Mouse (Mus musculus): Measurements from ENCODE around the gene Tmprss3. TPM values are rescaled to one million over a fixed set of nuclear protein-coding genes. Genes with fewer than 3 reads are reported as not detected.

Tmprss3 gene
- polyA plus RNA-seq, 1 experiment from 2014 or later, result 0.11 TPM

DNA sequence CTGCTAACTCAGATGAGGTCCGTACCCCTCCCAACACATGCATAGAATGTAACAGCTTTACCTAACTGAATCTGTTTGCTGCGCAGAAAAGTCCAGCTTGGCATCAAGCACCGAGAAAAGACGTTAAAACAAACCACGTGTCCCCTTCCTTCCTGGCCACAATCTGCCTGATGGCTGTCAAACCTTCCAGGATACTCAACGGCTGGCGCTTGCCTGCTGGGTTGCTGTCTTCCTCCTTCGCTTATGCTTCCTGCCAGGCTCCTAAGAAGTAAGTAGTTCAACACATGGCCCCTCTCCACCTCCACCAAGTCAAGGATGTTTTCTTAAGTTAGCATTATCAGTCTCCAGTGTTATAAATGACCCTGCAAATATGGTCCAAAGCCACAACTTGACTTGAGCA lies 45.0 kb downstream of the Tmprss3 start:
- H3K27me3 ChIP-seq (ENCODE audit: control insufficient read depth, insufficient read depth, low read length), result no peaks in the 10 kb centered on the region
- DNase-seq (ENCODE audit: low spot score) (no peak), ATAC-seq (ENCODE audit: low FRiP score) (no peak)
- no peaks in the 10 kb centered on the region for H3K4me1 ChIP-seq (replicated peaks; ENCODE audit: control insufficient read depth, insufficient read depth, low read length)
- H3K4me3 ChIP-seq (replicated peaks; ENCODE audit: low read length), result no peak overlapping the region
- WGBS, result 86% methylated on average over 8 of the region's 8 CpGs
- no peak overlapping the region for H3K27ac ChIP-seq
- no peak overlapping the region for H3K9ac ChIP-seq
- H3K4me2 ChIP-seq (replicated peaks), result no peak overlapping the region
- 0 out of 2 replicates have a peak, but pooled peaks cover 4% of the 10 kb centered on the region for H3K9me3 ChIP-seq (ENCODE audit: control insufficient read depth, low read length)
- no peaks in the 10 kb centered on the region for H3K36me3 ChIP-seq (replicated peaks; ENCODE audit: control insufficient read depth, insufficient read depth)

DNA sequence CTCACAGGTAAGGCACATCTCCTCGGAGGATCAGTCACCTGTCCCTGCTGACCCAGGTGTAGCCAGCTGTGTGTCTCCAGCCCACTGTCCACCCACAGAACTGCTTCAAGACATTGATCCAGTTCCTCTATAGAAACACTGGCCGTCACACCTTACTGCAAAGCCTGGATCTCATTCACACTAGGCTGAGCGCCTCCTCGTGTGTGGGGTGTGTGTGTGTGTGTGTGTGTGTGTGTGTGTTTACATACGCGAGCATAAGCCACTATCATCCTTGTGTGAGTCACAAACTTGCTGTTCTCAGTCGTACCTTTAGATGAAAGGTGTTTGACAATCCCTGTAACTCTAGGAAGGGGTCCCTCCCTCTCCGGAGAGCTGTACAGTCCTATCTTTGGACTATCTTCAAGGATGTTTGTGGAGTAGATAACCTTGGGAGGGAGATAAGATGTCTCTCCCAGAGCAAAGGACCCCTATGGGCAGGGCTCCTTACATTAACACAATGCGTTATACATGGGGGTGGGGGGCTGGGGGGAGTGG lies 45.7 kb downstream of the Tmprss3 start:
- ATAC-seq (ENCODE audit: low FRiP score) (no peak), DNase-seq (ENCODE audit: low spot score) (no peak)
- Histone ChIP-seq H3K27me3 (ENCODE audit: control insufficient read depth, insufficient read depth, low read length) (no peaks in the 10 kb centered on the region), H3K36me3 (replicated peaks; ENCODE audit: control insufficient read depth, insufficient read depth) (no peaks in the 10 kb centered on the region), H3K9me3 (ENCODE audit: control insufficient read depth, low read length) (0 out of 2 replicates have a peak, but pooled peaks cover 5% of the 10 kb centered on the region), H3K4me3 (replicated peaks; ENCODE audit: low read length) (no peak overlapping the region), H3K9ac (no peak overlapping the region), H3K4me2 (replicated peaks) (no peak overlapping the region), H3K27ac (no peak overlapping the region), H3K4me1 (replicated peaks; ENCODE audit: control insufficient read depth, insufficient read depth, low read length) (no peaks in the 10 kb centered on the region)
- 89% methylated on average over 9 of the region's 9 CpGs for WGBS

- H3K4me1 ChIP-seq (replicated peaks; ENCODE audit: control insufficient read depth, insufficient read depth, low read length), result no peaks in the 10 kb centered on the region
- 38% methylated on average over 5 of the region's 5 CpGs for WGBS
- H3K27me3 ChIP-seq (ENCODE audit: control insufficient read depth, insufficient read depth, low read length), result no peaks in the 10 kb centered on the region
- ATAC-seq (ENCODE audit: low FRiP score) (no peak), DNase-seq (ENCODE audit: low spot score) (no peak)
- H3K4me3 ChIP-seq (replicated peaks; ENCODE audit: low read length), result no peak overlapping the region
- H3K36me3 ChIP-seq (replicated peaks; ENCODE audit: control insufficient read depth, insufficient read depth), result no peaks in the 10 kb centered on the region
- no peak overlapping the region for H3K27ac ChIP-seq
- 0 out of 2 replicates have a peak, but pooled peaks cover 5% of the 10 kb centered on the region for H3K9me3 ChIP-seq (ENCODE audit: control insufficient read depth, low read length)
- H3K4me2 ChIP-seq (replicated peaks), result no peak overlapping the region
- H3K9ac ChIP-seq, result no peak overlapping the region
Observed at GRCm38 (mm10) chr17:31152512-31152911, 46.3 kb downstream of the Tmprss3 start.

GRCm38 (mm10) chr17:31145998-31146397 lies 52.8 kb downstream of the Tmprss3 start:
- Histone ChIP-seq H3K4me2 (replicated peaks) (no peak overlapping the region), H3K9ac (no peak overlapping the region), H3K27ac (no peak overlapping the region), H3K27me3 (ENCODE audit: control insufficient read depth, insufficient read depth, low read length) (no peaks in the 10 kb centered on the region), H3K4me3 (replicated peaks; ENCODE audit: low read length) (no peak overlapping the region), H3K9me3 (ENCODE audit: control insufficient read depth, low read length) (0 out of 2 replicates have a peak, but pooled peaks cover 5% of the 10 kb centered on the region), H3K36me3 (replicated peaks; ENCODE audit: control insufficient read depth, insufficient read depth) (no peaks in the 10 kb centered on the region), H3K4me1 (replicated peaks; ENCODE audit: control insufficient read depth, insufficient read depth, low read length) (no peaks in the 10 kb centered on the region)
- ATAC-seq (ENCODE audit: low FRiP score), result no peak
- 89% methylated on average over 9 of the region's 9 CpGs for WGBS
- no peak for DNase-seq (ENCODE audit: low spot score)

DNA sequence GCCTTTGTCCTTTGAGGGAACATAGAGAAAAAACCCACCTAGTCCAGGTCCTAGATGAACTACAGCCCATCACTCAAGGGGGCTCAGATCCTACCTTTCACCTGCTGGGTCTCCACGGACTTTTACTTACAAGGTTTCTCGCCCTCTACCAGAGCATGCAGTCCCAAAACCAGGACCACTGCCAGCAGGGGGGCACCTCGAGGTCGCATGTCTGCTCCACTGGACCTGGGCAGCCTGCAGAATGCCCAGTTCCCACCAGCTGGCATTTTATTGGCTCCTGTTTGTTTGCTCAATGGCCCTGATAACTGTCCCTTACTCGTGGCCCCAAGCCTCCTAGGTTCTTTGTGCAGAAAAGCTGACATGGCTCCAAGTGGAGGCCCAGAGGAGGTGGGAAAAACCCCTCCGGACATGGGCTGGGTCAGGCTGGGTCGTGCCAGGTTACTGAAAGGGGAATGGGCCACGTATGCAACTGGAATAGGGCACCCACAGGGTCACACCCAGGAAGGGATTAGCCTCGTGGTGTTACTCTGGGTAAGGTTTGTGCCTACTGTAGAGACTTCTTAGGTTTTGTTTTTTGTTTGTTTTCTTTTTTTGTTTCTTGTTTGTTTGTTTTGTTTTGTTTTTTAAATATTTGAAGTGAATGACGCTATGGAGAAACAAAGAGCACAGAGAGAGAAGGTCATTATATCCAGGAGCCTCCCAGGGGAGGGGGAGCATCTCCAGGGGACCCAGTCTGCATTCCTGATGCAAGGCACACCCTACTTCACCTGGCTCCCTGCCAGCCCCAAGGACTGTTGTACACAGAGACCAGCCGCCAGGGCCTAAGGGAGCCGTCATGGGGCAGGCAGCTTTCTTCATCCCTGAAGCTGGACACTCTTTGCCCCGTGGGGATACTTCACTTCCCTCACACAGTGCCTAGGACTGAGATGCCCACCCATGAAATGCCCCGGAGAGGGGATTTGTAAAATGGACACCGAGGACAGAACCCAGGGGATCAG lies 54.4 kb downstream of the Tmprss3 start, which contains the start of gene Tff2:
Tff2 (minus strand) TSS at position 243 of the 998 bp plus-strand sequence.
- Histone ChIP-seq H3K36me3 (replicated peaks; ENCODE audit: control insufficient read depth, insufficient read depth) (no peaks in the 10 kb centered on the region), H3K27me3 (ENCODE audit: control insufficient read depth, insufficient read depth, low read length) (no peaks in the 10 kb centered on the region), H3K4me1 (replicated peaks; ENCODE audit: control insufficient read depth, insufficient read depth, low read length) (no peaks in the 10 kb centered on the region), H3K27ac (no peak within 1 kb of the TSS), H3K4me2 (replicated peaks) (no peak within 1 kb of the TSS), H3K9ac (no peak within 1 kb of the TSS), H3K9me3 (ENCODE audit: control insufficient read depth, low read length) (0 out of 2 replicates have a peak, but pooled peaks cover 5% of the 10 kb centered on the region), H3K4me3 (replicated peaks; ENCODE audit: low read length) (no peak within 1 kb of the TSS)
- WGBS, result 63% methylated on average over 15 of the region's 15 CpGs
- DNase-seq (ENCODE audit: low spot score) (no peak), ATAC-seq (ENCODE audit: low FRiP score) (no peak)

DNA sequence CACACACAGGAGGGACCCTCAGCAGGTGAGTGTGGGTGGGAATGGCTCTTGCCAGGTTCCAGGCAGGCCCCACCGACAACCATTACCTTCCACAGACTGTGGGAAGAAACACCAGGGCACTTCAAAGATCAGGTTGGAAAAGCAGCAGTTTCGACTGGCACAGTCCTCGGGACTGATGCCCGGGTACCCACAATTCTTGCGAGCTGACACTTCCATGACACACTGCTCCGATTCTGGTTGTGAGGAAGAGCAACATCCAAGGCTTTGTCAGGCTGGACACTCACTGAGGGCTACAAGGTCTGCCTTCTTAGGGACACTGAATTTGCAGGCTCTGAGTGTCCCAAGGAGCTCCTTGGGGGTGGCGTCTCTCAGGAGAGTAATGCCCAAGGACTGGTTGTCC lies 56.7 kb downstream of the Tmprss3 start:
- WGBS, result 95% methylated on average over 7 of the region's 7 CpGs
- ATAC-seq (ENCODE audit: low FRiP score) (no peak), DNase-seq (ENCODE audit: low spot score) (no peak)
- Histone ChIP-seq H3K4me3 (replicated peaks; ENCODE audit: low read length) (no peak overlapping the region), H3K27me3 (ENCODE audit: control insufficient read depth, insufficient read depth, low read length) (no peaks in the 10 kb centered on the region), H3K9ac (no peak overlapping the region), H3K9me3 (ENCODE audit: control insufficient read depth, low read length) (no peaks in the 10 kb centered on the region), H3K4me1 (replicated peaks; ENCODE audit: control insufficient read depth, insufficient read depth, low read length) (no peaks in the 10 kb centered on the region), H3K36me3 (replicated peaks; ENCODE audit: control insufficient read depth, insufficient read depth) (no peaks in the 10 kb centered on the region), H3K27ac (no peak overlapping the region), H3K4me2 (replicated peaks) (no peak overlapping the region)

GRCm38 (mm10) chr17:31138398-31138797 lies 60.4 kb downstream of the Tmprss3 start:
- ATAC-seq (ENCODE audit: low FRiP score) (no peak), DNase-seq (ENCODE audit: low spot score) (peak; percentile 87)
- WGBS, result 19% methylated on average over 5 of the region's 5 CpGs

DNA sequence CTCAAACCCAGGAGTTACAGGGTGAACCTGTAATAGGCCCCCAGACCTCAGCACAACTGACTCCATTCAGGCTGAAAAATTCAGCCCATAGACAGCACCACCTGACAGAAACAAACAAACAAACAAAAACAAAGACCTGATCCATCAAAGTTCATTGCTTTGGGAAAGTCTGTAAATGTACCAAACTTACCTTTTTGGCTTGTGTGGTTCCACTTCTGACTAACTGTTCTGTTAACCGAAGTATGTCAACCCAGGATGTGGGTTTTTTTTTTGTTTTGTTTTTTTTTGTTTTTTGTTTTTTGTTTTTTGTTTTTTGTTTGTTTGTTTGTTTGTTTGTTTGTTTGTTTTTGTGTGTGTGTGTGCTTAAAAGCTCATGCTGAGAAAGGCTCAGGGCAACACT lies 62.0 kb downstream of the Tmprss3 start:
- no peaks in the 10 kb centered on the region for H3K9me3 ChIP-seq (ENCODE audit: control insufficient read depth, low read length)
- H3K9ac ChIP-seq, result no peak overlapping the region
- no peak overlapping the region for H3K27ac ChIP-seq
- no peaks in the 10 kb centered on the region for H3K36me3 ChIP-seq (replicated peaks; ENCODE audit: control insufficient read depth, insufficient read depth)
- H3K4me2 ChIP-seq (replicated peaks), result no peak overlapping the region
- no peak for DNase-seq (ENCODE audit: low spot score)
- H3K4me3 ChIP-seq (replicated peaks; ENCODE audit: low read length), result no peak overlapping the region
- 89% methylated on average over 1 of the region's 1 CpGs for WGBS
- ATAC-seq (ENCODE audit: low FRiP score), result no peak
- no peaks in the 10 kb centered on the region for H3K4me1 ChIP-seq (replicated peaks; ENCODE audit: control insufficient read depth, insufficient read depth, low read length)
- H3K27me3 ChIP-seq (ENCODE audit: control insufficient read depth, insufficient read depth, low read length), result no peaks in the 10 kb centered on the region

More at GRCm38 (mm10) chr17:31138398-31138797, 60.4 kb downstream of the Tmprss3 start:
- Histone ChIP-seq H3K9me3 (ENCODE audit: control insufficient read depth, low read length) (no peaks in the 10 kb centered on the region), H3K27me3 (ENCODE audit: control insufficient read depth, insufficient read depth, low read length) (no peaks in the 10 kb centered on the region), H3K4me3 (replicated peaks; ENCODE audit: low read length) (no peak overlapping the region), H3K9ac (no peak overlapping the region), H3K27ac (no peak overlapping the region), H3K4me1 (replicated peaks; ENCODE audit: control insufficient read depth, insufficient read depth, low read length) (no peaks in the 10 kb centered on the region), H3K4me2 (replicated peaks) (no peak overlapping the region), H3K36me3 (replicated peaks; ENCODE audit: control insufficient read depth, insufficient read depth) (no peaks in the 10 kb centered on the region)

DNA sequence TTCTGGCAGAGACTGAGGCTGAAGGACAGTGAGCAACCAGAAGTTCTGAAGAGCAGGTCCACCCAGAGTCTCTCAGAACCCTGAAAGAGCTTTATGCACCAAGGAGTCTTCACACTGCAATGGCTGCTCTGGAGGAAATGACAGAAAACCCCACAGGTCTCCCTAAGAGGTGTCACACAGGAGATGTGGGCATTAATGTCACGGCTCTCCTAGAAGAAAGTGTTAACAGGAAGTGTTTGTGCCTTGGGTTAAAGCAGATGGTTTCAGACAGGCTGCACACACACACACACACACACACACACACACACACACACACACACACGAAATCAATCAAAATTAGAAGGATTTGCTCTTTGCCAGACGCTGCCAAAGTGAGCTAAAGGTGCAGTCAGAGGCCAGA lies 62.5 kb downstream of the Tmprss3 start:
- Histone ChIP-seq H3K36me3 (replicated peaks; ENCODE audit: control insufficient read depth, insufficient read depth) (no peaks in the 10 kb centered on the region), H3K4me3 (replicated peaks; ENCODE audit: low read length) (no peak overlapping the region), H3K9me3 (ENCODE audit: control insufficient read depth, low read length) (no peaks in the 10 kb centered on the region), H3K27ac (no peak overlapping the region), H3K4me2 (replicated peaks) (no peak overlapping the region), H3K4me1 (replicated peaks; ENCODE audit: control insufficient read depth, insufficient read depth, low read length) (no peaks in the 10 kb centered on the region), H3K27me3 (ENCODE audit: control insufficient read depth, insufficient read depth, low read length) (no peaks in the 10 kb centered on the region), H3K9ac (no peak overlapping the region)
- ATAC-seq (ENCODE audit: low FRiP score), result no peak
- 60% methylated on average over 3 of the region's 3 CpGs for WGBS
- no peak for DNase-seq (ENCODE audit: low spot score)
